Mouse (Mus musculus): ENCODE measurements around the gene Ms4a1.
"Not testable (repeated sequence)": the region's sequence is repeated elsewhere in the genome, so short reads cannot be mapped to it uniquely, and the experiment has no call there.

GRCm38 (mm10) chr19:11293616-11294015 lies 27.6 kb upstream of the Ms4a1 start:
- not testable (repeated sequence) for TF ChIP-seq CTCF (IDR thresholded peaks at IDR 0.05; ENCODE audit: low read depth, low read length); GATA1 (IDR thresholded peaks at IDR 0.05; ENCODE audit: borderline replicate concordance, low read length); POLR2AphosphoS5 (IDR thresholded peaks at IDR 0.05; ENCODE audit: insufficient replicate concordance, low read depth, low read length); TAL1 (conservative IDR thresholded peaks at IDR 0.05; ENCODE audit: low read depth, low read length); GATA2 (IDR thresholded peaks at IDR 0.05; ENCODE audit: borderline replicate concordance, low read depth, low read length)

Data from G1E (cell line).